Mouse (Mus musculus): ENCODE data around the gene Nadsyn1. TPM values are rescaled to one million over a fixed set of nuclear protein-coding genes. Genes with fewer than 3 reads are reported as not detected.

Nadsyn1 gene
- polyA plus RNA-seq, 2 experiments, result 5.5 to 14.0 TPM

DNA sequence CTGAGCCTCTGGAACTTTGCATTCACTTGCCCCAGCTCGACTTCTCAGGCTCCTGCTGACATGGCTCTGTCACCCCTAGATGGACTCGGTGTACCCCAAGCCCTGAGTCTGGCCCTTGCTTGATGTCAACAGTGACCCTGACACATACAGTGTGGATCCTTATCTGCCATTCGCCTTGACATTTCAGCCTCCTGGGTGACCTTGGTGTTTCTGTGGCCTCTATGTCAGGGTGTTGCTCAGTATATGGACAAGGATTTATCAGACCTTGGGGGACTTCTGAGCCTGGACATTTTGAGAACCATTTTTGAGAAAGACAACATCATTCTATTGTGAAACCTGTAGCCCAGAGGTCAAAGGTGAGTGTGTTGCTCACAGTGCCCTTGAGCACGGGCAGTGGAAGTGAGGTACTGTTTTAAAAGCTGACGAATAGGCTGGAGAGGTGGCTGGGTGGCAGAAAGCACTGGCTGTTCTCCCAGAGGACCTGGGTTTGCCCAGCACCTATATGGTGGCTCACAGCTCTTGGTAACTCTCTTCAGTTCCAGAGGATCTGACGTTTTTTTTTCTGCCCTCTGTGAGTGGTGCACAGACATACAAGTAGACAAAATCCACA lies 11.0 kb upstream of the Nadsyn1 start:
- Histone ChIP-seq H3K9ac (ENCODE audit: low read depth, low read length, severe bottlenecking) (no peak overlapping the region), H3K9me3 (ENCODE audit: control insufficient read depth, low read length) (no peaks in the 10 kb centered on the region), H3K4me2 (replicated peaks; ENCODE audit: low read depth, low read length, severe bottlenecking) (no peak overlapping the region), H3K27me3 (ENCODE audit: control insufficient read depth, insufficient read depth, low read length) (no peaks in the 10 kb centered on the region), H3K4me1 (ENCODE audit: control insufficient read depth, insufficient read depth, low read length) (peaks cover 11% of the 10 kb centered on the region), H3K27ac (replicated peaks; ENCODE audit: low read depth, low read length) (no peak overlapping the region), H3K36me3 (ENCODE audit: control insufficient read depth, insufficient read depth, low read length) (peaks cover 19% of the 10 kb centered on the region), H3K4me3 (replicated peaks; ENCODE audit: low read length) (no peak overlapping the region)
- no peak for TF ChIP-seq POLR2A (IDR thresholded peaks at IDR 0.05; ENCODE audit: borderline replicate concordance, extremely low read depth, insufficient read depth, insufficient read length)
- 86% methylated on average over 6 of the region's 6 CpGs for WGBS
- DNase-seq (ENCODE audit: low spot score) (no peak), ATAC-seq (ENCODE audit: low FRiP score, low read depth) (no peak)

DNA sequence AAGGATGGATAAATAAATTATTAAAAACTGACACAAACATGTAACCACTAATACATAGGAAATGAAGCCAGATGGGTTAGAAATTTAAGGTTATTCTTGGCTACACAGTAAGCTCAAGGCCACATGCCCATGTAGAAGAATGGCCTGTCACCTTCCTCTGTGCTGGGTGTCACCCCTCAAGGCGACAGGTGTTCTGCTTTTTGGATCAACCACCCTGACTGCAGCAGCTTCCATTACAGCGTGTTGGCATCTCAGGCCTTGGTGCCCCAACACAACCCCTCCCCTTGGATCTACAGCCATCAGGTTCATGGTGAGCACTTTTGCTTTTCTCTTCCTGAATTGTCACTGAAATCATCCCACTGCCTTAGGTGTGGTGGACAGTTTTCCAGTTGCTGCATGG lies 10.0 kb upstream of the Nadsyn1 start:
- Histone ChIP-seq H3K4me1 (ENCODE audit: control insufficient read depth, insufficient read depth, low read length) (peaks cover 11% of the 10 kb centered on the region), H3K27ac (replicated peaks; ENCODE audit: low read depth, low read length) (no peak overlapping the region), H3K36me3 (ENCODE audit: control insufficient read depth, insufficient read depth, low read length) (peaks cover 10% of the 10 kb centered on the region), H3K9ac (ENCODE audit: low read depth, low read length, severe bottlenecking) (no peak overlapping the region), H3K4me2 (replicated peaks; ENCODE audit: low read depth, low read length, severe bottlenecking) (no peak overlapping the region), H3K27me3 (ENCODE audit: control insufficient read depth, insufficient read depth, low read length) (no peaks in the 10 kb centered on the region), H3K9me3 (ENCODE audit: control insufficient read depth, low read length) (no peaks in the 10 kb centered on the region), H3K4me3 (replicated peaks; ENCODE audit: low read length) (no peak overlapping the region)
- DNase-seq (ENCODE audit: low spot score) (no peak), ATAC-seq (ENCODE audit: low FRiP score, low read depth) (no peak)
- 98% methylated on average over 2 of the region's 2 CpGs for WGBS
- TF ChIP-seq POLR2A (IDR thresholded peaks at IDR 0.05; ENCODE audit: borderline replicate concordance, extremely low read depth, insufficient read depth, insufficient read length), result no peak

DNA sequence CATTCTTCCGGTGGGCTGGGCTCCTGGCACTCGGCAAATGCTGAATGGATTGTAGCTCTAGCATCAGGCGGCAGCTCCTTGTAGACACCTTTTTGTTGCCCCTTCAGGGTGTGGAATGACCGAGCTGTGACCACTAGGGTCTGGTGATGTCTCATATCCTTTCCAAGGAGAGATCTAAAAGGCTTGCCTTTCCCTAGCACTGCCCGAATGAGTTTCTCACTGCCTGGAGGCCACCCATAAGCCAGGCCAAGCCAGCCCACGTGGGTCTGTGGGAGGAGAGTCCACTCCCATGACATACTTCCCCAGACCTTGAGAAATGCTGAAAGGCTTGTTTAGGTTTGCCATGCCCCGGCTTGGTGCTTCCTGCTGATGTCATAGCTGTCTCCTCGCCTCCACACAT lies 9.5 kb upstream of the Nadsyn1 start:
- H3K36me3 ChIP-seq (ENCODE audit: control insufficient read depth, insufficient read depth, low read length), result peaks cover 6% of the 10 kb centered on the region
- no peaks in the 10 kb centered on the region for H3K27me3 ChIP-seq (ENCODE audit: control insufficient read depth, insufficient read depth, low read length)
- 87% methylated on average over 8 of the region's 8 CpGs for WGBS
- no peak for DNase-seq (ENCODE audit: low spot score)
- TF ChIP-seq POLR2A (IDR thresholded peaks at IDR 0.05; ENCODE audit: borderline replicate concordance, extremely low read depth, insufficient read depth, insufficient read length), result no peak
- no peak overlapping the region for H3K4me2 ChIP-seq (replicated peaks; ENCODE audit: low read depth, low read length, severe bottlenecking)
- no peak overlapping the region for H3K4me3 ChIP-seq (replicated peaks; ENCODE audit: low read length)
- H3K27ac ChIP-seq (replicated peaks; ENCODE audit: low read depth, low read length), result no peak overlapping the region
- H3K9me3 ChIP-seq (ENCODE audit: control insufficient read depth, low read length), result no peaks in the 10 kb centered on the region
- ATAC-seq (ENCODE audit: low FRiP score, low read depth), result no peak
- H3K4me1 ChIP-seq (ENCODE audit: control insufficient read depth, insufficient read depth, low read length), result peaks cover 11% of the 10 kb centered on the region
- H3K9ac ChIP-seq (ENCODE audit: low read depth, low read length, severe bottlenecking), result no peak overlapping the region

DNA sequence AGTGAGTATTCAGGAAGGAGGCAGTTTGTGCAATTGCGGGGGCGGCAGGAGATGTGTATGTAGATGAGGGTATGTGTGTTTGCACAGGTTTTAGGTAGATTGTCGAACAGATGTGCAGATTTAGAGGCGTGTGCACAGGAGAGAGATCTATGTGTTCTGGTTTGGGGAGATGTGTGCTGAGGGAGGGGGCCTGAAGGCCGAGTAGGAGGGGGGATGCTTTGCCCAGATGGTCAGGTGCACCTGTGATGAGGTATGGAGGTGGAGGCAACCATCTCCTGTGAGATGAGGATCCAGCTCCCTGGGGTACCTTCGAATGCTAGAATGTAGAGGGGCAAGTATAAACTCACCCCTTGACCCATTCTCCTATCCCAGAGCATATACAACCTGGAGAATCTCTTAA lies 7.8 kb upstream of the Nadsyn1 start:
- no peak for TF ChIP-seq POLR2A (IDR thresholded peaks at IDR 0.05; ENCODE audit: borderline replicate concordance, extremely low read depth, insufficient read depth, insufficient read length)
- Histone ChIP-seq H3K36me3 (ENCODE audit: control insufficient read depth, insufficient read depth, low read length) (no peaks in the 10 kb centered on the region), H3K4me2 (replicated peaks; ENCODE audit: low read depth, low read length, severe bottlenecking) (peak overlapping the region; percentile 96), H3K27me3 (ENCODE audit: control insufficient read depth, insufficient read depth, low read length) (no peaks in the 10 kb centered on the region), H3K9me3 (ENCODE audit: control insufficient read depth, low read length) (no peaks in the 10 kb centered on the region), H3K4me3 (replicated peaks; ENCODE audit: low read length) (peak overlapping the region; percentile 65), H3K4me1 (ENCODE audit: control insufficient read depth, insufficient read depth, low read length) (peaks cover 11% of the 10 kb centered on the region), H3K9ac (ENCODE audit: low read depth, low read length, severe bottlenecking) (peak overlapping the region; percentile 67), H3K27ac (replicated peaks; ENCODE audit: low read depth, low read length) (no peak overlapping the region; the same call in 1 of the 2 replicates)
- DNase-seq (ENCODE audit: low spot score) (no peak), ATAC-seq (ENCODE audit: low FRiP score, low read depth) (no peak)
- WGBS, result 9% methylated on average over 6 of the region's 6 CpGs

DNA sequence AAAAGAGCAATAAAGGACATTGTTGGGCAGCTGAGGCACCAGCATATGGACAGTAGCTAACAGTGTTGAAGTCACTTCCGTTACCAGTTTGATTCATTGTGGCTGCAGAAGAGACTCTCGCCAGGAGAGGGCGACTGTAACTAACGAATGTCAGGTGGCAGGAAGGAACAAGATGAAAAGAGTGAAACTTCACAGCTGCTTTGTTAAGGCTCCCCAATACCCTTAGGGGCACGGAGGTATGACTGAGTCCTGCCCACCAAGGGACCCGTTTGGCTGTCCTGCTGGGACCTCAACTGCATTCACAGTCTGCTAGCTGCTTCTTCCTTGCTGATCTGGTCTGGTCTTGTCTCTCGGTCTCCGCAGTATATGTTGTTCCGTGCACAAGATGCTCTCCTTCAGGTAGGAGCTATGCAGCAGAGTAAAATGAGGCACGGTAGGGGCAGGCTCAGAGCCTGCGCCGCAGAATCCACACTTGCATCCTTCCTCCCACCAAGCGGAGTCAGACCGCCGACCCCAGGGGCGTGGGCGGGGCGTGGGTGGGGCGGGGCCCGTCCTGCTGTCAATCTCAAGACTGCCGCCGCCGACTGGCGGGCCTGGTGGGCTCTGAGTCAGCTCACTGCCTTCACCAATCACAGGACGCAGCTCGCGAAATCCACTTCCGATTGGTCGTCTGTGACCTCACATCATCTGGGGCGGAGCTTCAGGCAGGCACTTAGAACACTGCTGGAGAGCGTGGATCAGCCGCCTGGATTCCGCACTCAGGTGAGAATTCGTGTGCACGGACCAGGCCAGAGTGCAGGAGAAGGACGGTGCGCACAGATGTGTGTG lies 7.1 kb upstream of the Nadsyn1 start:
- Histone ChIP-seq H3K9me3 (ENCODE audit: control insufficient read depth, low read length) (no peaks in the 10 kb centered on the region), H3K36me3 (ENCODE audit: control insufficient read depth, insufficient read depth, low read length) (no peaks in the 10 kb centered on the region), H3K4me3 (replicated peaks; ENCODE audit: low read length) (peak overlapping the region; percentile 65), H3K9ac (ENCODE audit: low read depth, low read length, severe bottlenecking) (peak overlapping the region; percentile 67), H3K27ac (replicated peaks; ENCODE audit: low read depth, low read length) (peak overlapping the region; percentile 91), H3K4me1 (ENCODE audit: control insufficient read depth, insufficient read depth, low read length) (peaks cover 11% of the 10 kb centered on the region), H3K27me3 (ENCODE audit: control insufficient read depth, insufficient read depth, low read length) (no peaks in the 10 kb centered on the region), H3K4me2 (replicated peaks; ENCODE audit: low read depth, low read length, severe bottlenecking) (peak overlapping the region; percentile 96)
- TF ChIP-seq POLR2A (IDR thresholded peaks at IDR 0.05; ENCODE audit: borderline replicate concordance, extremely low read depth, insufficient read depth, insufficient read length), result peak; percentile 13; the same call in 1 of the 2 replicates
- WGBS, result under 1% methylated on average over 37 of the region's 37 CpGs
- ATAC-seq (ENCODE audit: low FRiP score, low read depth) (peak; percentile 98), DNase-seq (ENCODE audit: low spot score) (peak; percentile 98)
